Mouse (Mus musculus): Measurements from ENCODE around the gene Btg1.

GRCm38 (mm10) chr10:96652372-96652771 lies 35.6 kb downstream of the Btg1 start:
- TF ChIP-seq POLR2A (IDR thresholded peaks at IDR 0.05; ENCODE audit: insufficient read depth, low read depth, low read length): no peak
- TF ChIP-seq CTCF (IDR thresholded peaks at IDR 0.05; ENCODE audit: insufficient read depth, low read depth, low read length): no peak
